Mouse (Mus musculus): ENCODE measurements around the gene Wdr6. TPM values are rescaled to one million over a fixed set of nuclear protein-coding genes. Genes with fewer than 3 reads are reported as not detected.

Wdr6 gene
- total and polyA plus RNA-seq, 3 experiments, result 43.5 to 44.9 TPM; not detected in 1

DNA sequence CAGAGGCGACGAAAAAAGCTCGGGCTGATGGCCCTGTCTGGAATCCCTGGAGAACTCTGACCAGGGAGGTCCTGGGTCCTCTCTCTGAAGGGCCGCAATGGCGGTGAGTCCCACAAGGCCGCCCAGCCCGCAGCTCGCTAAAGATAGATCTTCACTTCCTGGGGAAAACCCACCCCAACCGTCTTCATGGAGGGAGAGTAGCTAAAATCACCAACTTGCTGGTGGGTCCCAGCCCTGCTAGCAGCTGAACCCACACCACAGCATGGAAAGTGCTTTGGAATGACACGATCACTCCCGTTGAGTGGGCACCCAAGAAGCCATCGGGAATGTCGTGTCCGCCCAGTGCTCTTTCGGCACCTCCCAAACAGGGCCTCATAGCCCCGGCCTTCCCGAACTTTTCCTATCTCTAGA lies 10.0 kb downstream of the Wdr6 start:
- peak overlapping the region; percentile 60 to 79 for H3K4me3 ChIP-seq (ENCODE audit: control insufficient read depth in 1 of 2, insufficient read depth in 1 of 2, low read depth in 2 of 2, low read length in 2 of 2)
- peaks cover 2 to 21% of the 10 kb centered on the region in 2 experiments for H3K36me3 ChIP-seq (ENCODE audit: control insufficient read depth in 1 of 2, insufficient read depth in 2 of 2, low read length in 2 of 2)
- H3K9me3 ChIP-seq (replicated peaks; ENCODE audit: insufficient read depth, low read length), result no peaks in the 10 kb centered on the region
- H3K4me1 ChIP-seq (ENCODE audit: control insufficient read depth in 1 of 2, insufficient read depth in 2 of 2, low read length in 2 of 2), result peaks cover 0 to 32% of the 10 kb centered on the region in 2 experiments; a peak in 3 of 4 replicates
- TF ChIP-seq NELFE (IDR thresholded peaks at IDR 0.05; ENCODE audit: low read depth, low read length) (no peak), BHLHE40 (IDR thresholded peaks at IDR 0.05; ENCODE audit: borderline replicate concordance, low read depth, low read length) (no peak), ZMIZ1 (IDR thresholded peaks at IDR 0.05; ENCODE audit: low read depth, low read length) (no peak), TAL1 (IDR thresholded peaks at IDR 0.05; ENCODE audit: low read length) (no peak), SMC3 (IDR thresholded peaks at IDR 0.05; ENCODE audit: low read depth, low read length) (no peak; the same call in 1 of the 2 replicates), ZC3H11A (IDR thresholded peaks at IDR 0.05; ENCODE audit: low read depth, low read length) (no peak), USF1 (IDR thresholded peaks at IDR 0.05; ENCODE audit: low read depth, low read length) (no peak), MXI1 (IDR thresholded peaks at IDR 0.05; ENCODE audit: low read depth, low read length) (no peak), NRF1 (IDR thresholded peaks at IDR 0.05; ENCODE audit: insufficient read depth, low read depth, low read length, poor library complexity, severe bottlenecking) (no peak)
- H3K27me3 ChIP-seq (ENCODE audit: control insufficient read depth in 1 of 2, insufficient read depth in 2 of 2, low read length in 2 of 2), result no peaks in the 10 kb centered on the region
- H3K9ac ChIP-seq (ENCODE audit: control insufficient read depth, low read depth, low read length, poor library complexity, severe bottlenecking), result peak overlapping the region; percentile 89
- DNase-seq (ENCODE audit: low read depth, low spot score), result peak; percentile 39
- peak overlapping the region; percentile 90 for H3K27ac ChIP-seq (ENCODE audit: control insufficient read depth, low read depth, low read length)
- peaks cover 28% of the 10 kb centered on the region for H3K79me2 ChIP-seq (ENCODE audit: control insufficient read depth, insufficient read depth, low read length, poor library complexity)

DNA sequence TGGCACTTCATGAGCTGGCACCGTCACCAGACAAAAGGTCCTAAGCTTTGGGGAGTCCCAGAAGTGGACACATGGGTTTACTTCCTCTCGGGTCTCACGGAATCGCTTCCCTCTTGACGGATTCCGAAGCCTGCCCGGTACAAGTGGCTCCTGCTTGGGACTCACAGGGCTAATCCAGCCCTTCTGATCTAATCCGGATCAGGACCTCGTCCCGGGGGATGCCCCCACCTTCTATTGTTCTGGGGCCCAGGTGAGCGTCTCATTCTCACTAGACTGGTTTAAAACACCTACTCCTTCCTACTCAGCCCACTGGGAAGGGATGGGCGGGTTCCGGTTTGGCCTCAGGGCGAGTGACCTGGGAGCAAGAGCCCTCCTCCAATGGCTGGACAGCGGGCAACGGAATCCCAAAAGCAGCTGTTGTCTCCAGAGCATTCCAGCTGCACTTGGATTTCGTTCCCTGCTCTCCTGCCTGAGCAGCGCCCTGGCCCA lies 10.6 kb downstream of the Wdr6 start:
- Histone ChIP-seq H3K9ac (ENCODE audit: control insufficient read depth, low read depth, low read length, poor library complexity, severe bottlenecking) (peak overlapping the region; percentile 89), H3K79me2 (ENCODE audit: control insufficient read depth, insufficient read depth, low read length, poor library complexity) (peaks cover 28% of the 10 kb centered on the region), H3K27me3 (ENCODE audit: control insufficient read depth in 1 of 2, insufficient read depth in 2 of 2, low read length in 2 of 2) (no peaks in the 10 kb centered on the region), H3K9me3 (replicated peaks; ENCODE audit: insufficient read depth, low read length) (no peaks in the 10 kb centered on the region), H3K27ac (ENCODE audit: control insufficient read depth, low read depth, low read length) (peak overlapping the region; percentile 90), H3K36me3 (ENCODE audit: control insufficient read depth in 1 of 2, insufficient read depth in 2 of 2, low read length in 2 of 2) (peaks cover 2 to 23% of the 10 kb centered on the region in 2 experiments), H3K4me1 (ENCODE audit: control insufficient read depth in 1 of 2, insufficient read depth in 2 of 2, low read length in 2 of 2) (peaks cover 0 to 35% of the 10 kb centered on the region in 2 experiments; a peak in 3 of 4 replicates), H3K4me3 (ENCODE audit: control insufficient read depth in 1 of 2, insufficient read depth in 1 of 2, low read depth in 2 of 2, low read length in 2 of 2) (peak overlapping the region; percentile 60 to 79)
- TF ChIP-seq SIN3A (IDR thresholded peaks at IDR 0.05; ENCODE audit: low read length) (no peak), CHD1 (IDR thresholded peaks at IDR 0.05; ENCODE audit: low read depth, low read length) (0 out of 2 replicates have a peak, but pooled peaks have one; percentile 67)
- no peak for DNase-seq (ENCODE audit: low read depth, low spot score)

DNA sequence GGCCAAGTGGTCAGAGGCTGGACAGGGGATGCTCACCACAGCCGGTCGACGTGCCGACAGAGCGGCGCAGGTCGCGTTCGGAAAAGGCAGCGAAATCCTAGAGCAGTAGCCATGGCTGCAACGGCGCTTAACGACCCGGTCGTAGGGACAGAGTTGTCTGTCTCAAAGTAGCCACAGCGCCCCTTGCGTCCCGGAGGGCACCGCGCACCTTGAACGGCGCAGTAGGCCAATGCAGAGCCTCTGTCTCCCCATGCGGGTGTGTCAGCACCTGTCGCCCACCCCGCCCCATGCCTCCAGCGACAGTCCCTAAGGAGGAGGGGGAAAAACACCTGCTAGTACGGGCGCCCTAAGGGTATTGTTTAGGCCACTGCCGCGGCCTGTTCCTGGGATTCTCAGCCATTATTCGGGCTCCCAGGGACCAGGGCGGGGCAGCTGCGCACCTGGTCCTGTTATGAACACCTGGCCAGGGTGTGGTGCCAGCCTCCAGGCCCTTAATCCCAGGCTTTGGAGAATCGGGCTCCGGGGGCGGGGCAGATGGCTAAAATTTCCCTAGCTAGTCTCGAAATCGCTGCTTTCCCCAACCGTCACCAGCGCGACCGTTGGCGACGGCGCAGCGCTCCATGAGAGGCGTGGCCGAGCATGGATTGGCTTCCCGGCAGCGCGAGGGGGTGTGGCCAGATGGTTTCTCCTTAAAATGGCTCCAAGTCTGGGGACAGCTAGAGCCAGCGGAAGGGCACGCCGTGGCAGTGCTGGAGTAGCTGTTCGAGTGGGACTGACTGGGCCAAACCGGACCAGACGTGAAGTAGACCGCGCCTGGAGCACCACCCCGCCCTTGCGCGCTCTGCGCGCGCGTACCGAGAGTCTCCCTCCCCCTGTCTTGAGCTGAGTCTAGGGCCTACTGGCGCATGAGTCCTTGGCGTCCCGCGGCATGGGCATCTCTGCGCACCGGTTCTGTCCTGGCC lies 11.4 kb downstream of the Wdr6 start, which contains the start of gene Ndufaf3:
Gene Ndufaf3, minus strand, starts transcription at position 620 of the 962 bp plus-strand sequence.
- H3K27me3 ChIP-seq (ENCODE audit: control insufficient read depth in 1 of 2, insufficient read depth in 2 of 2, low read length in 2 of 2), result no peaks in the 10 kb centered on the region
- peak within 1 kb of the TSS; percentile 66 to 79 for H3K4me3 ChIP-seq (ENCODE audit: control insufficient read depth in 1 of 2, insufficient read depth in 1 of 2, low read depth in 2 of 2, low read length in 2 of 2)
- DNase-seq (ENCODE audit: low read depth, low spot score), result peak; percentile 97
- H3K36me3 ChIP-seq (ENCODE audit: control insufficient read depth in 1 of 2, insufficient read depth in 2 of 2, low read length in 2 of 2), result peaks cover 4 to 27% of the 10 kb centered on the region in 2 experiments
- H3K27ac ChIP-seq (ENCODE audit: control insufficient read depth, low read depth, low read length), result peak within 1 kb of the TSS; percentile 90
- peaks cover 32% of the 10 kb centered on the region for H3K79me2 ChIP-seq (ENCODE audit: control insufficient read depth, insufficient read depth, low read length, poor library complexity)
- no peaks in the 10 kb centered on the region for H3K9me3 ChIP-seq (replicated peaks; ENCODE audit: insufficient read depth, low read length)
- H3K9ac ChIP-seq (ENCODE audit: control insufficient read depth, low read depth, low read length, poor library complexity, severe bottlenecking), result peak within 1 kb of the TSS; percentile 89
- H3K4me1 ChIP-seq (ENCODE audit: control insufficient read depth in 1 of 2, insufficient read depth in 2 of 2, low read length in 2 of 2), result peaks cover 0 to 40% of the 10 kb centered on the region in 2 experiments; a peak in 3 of 4 replicates
- peak; percentile 77; the same call in 1 of the 2 replicates for TF ChIP-seq SIN3A (IDR thresholded peaks at IDR 0.05; ENCODE audit: low read length)
- TF ChIP-seq NRF1 (IDR thresholded peaks at IDR 0.05; ENCODE audit: insufficient read depth, low read depth, low read length, poor library complexity, severe bottlenecking), result peak; percentile 51; the same call in 1 of the 2 replicates
- TF ChIP-seq MXI1 (IDR thresholded peaks at IDR 0.05; ENCODE audit: low read depth, low read length), result peak; percentile 85
- TF ChIP-seq EP300 (IDR thresholded peaks at IDR 0.05; ENCODE audit: low read depth in 1 of 2, low read length in 2 of 2), result peak in 1 of 2 experiments; percentile 83; a peak in 2 of 4 replicates
- TF ChIP-seq NELFE (IDR thresholded peaks at IDR 0.05; ENCODE audit: low read depth, low read length), result peak; percentile 99
- no peak for TF ChIP-seq ZC3H11A (IDR thresholded peaks at IDR 0.05; ENCODE audit: low read depth, low read length)
- TF ChIP-seq JUND (IDR thresholded peaks at IDR 0.05; ENCODE audit: low read depth, low read length), result no peak
- 0 out of 2 replicates have a peak, but pooled peaks have one; percentile 6 for TF ChIP-seq CHD1 (IDR thresholded peaks at IDR 0.05; ENCODE audit: low read depth, low read length)
- peak; percentile 98 for TF ChIP-seq TBP (IDR thresholded peaks at IDR 0.05; ENCODE audit: low read depth, low read length)
- TF ChIP-seq TCF12 (IDR thresholded peaks at IDR 0.05; ENCODE audit: low read depth, low read length), result peak; percentile 55
- TF ChIP-seq USF1 (IDR thresholded peaks at IDR 0.05; ENCODE audit: low read depth, low read length), result no peak
- peak; percentile 97 for TF ChIP-seq ZMIZ1 (IDR thresholded peaks at IDR 0.05; ENCODE audit: low read depth, low read length)
- peak; percentile 79 to 89 (median 85) for TF ChIP-seq CTCF (IDR thresholded peaks at IDR 0.05 in 2 of 3, conservative IDR thresholded peaks at IDR 0.05 in 1 of 3; ENCODE audit: control insufficient read depth in 1 of 3, insufficient read depth in 1 of 3, low read depth in 2 of 3, low read length in 3 of 3, poor library complexity in 1 of 3, severe bottlenecking in 1 of 3)
- peak; percentile 99 for TF ChIP-seq MYB (IDR thresholded peaks at IDR 0.05; ENCODE audit: low read depth, low read length)
- 0 out of 2 replicates have a peak, but pooled peaks have one; percentile 62 for TF ChIP-seq MAX (IDR thresholded peaks at IDR 0.05; ENCODE audit: low read length)
- peak; percentile 44 for TF ChIP-seq ELF1 (IDR thresholded peaks at IDR 0.05; ENCODE audit: low read depth, low read length)
- TF ChIP-seq HCFC1 (IDR thresholded peaks at IDR 0.05; ENCODE audit: low read depth, low read length), result peak; percentile 77
